Mouse (Mus musculus): ENCODE data around the gene Gga2.

Gga2 gene

GRCm38 (mm10) chr7:121936861-121937630 is 84.0 kb downstream of the Gga2 start:
- no peak for DNase-seq (ENCODE audit: low spot score)

All from layer of hippocampus, adult 9-10 months (tissue).